Mouse (Mus musculus) heart, postnatal 14 days (tissue): ENCODE data around the gene Dhx58. TPM values are rescaled to one million over a fixed set of nuclear protein-coding genes. Genes with fewer than 3 reads are reported as not detected.
"Not testable (repeated sequence)": the region's sequence is repeated elsewhere in the genome, so short reads cannot be mapped to it uniquely, and the experiment has no call there.

ENCODE experiments used
- DNase-seq, 2 experiments: peaks; one replicate each; pipeline ENCODE4 v3.0.0; 2021 to 2022
- intact Hi-C: fragments of 180-260 bp; cut with DNase I; formaldehyde crosslinking; loops from one replicate; pipeline ENCODE4 v1.15.1; 2025
- total RNA-seq, 2 experiments: library from RNA; stranded (reverse); gene quantifications; 2 replicates each; pipeline ENCODE4 v1.2.3; 2021

Gene Dhx58
- total RNA-seq, 2 experiments from 2014 or later: 0.76 to 1.00 TPM

- intact Hi-C loops: no loop called here
- no peak for DNase-seq
Measured at GRCm38 (mm10) chr11:100659806-100660205, 44.3 kb downstream of the Dhx58 start.

DNA sequence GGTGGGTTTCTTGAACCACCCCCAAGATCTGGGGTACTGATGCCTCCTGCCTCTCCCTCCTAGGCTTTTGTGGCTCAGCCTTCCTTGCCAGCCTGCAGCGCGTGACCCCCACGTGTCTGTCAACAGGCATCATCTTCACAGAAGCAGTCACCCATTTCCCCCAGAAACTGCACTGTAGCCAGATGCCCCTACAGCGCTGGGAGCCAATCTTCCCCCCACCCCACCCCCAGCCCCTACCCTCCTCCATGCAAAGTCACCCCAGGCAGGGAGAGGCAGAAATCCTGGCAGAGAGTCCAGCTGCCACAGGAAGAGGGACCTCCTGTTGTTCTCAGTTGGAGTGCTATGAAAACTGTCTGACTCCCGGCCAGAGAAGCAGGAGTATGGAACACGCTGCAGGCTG is 47.6 kb downstream of the Dhx58 start:
- intact Hi-C loops: no loop called here
- peak in 1 of 2 experiments; percentile 9 for DNase-seq

DNA sequence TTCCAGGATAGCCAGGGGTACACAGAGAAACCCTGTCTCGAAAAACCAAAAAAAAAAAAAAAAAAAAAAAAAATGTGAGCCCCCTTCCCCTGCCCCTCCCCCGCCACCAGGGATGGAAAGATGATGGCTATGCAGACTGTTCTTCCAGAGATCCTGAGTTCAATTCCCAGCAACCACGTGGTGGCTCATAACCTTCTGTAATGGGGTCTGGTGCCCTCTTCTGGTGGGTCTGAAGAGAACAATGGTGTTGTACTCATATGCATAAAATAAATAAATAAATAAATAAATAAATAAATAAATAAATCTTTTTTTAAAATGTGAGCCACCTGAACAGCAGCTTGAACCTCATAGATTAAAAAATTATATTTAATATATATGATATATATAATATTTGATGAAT is 48.5 kb downstream of the Dhx58 start:
- DNase-seq, intact Hi-C loops: not testable (repeated sequence)

DNA sequence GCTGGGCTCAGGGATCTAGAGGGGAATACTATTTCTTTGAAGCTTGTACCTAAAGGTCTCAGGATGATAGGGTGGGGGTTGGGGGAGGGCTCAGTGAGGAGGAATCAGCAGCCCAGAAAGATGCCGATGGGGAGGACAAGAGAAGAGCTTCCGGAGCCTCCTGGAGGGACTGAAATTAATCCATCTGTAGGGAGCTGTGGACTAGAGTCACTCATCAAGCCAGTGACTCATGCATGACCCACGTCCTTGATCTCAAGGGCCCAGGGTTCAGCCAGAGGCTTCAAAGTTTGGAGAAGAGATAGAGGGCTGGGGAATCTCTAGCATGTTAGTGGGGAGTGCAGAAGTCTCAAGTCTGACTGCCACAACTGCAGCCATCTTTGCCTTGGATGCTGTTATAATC is 52.3 kb downstream of the Dhx58 start:
- no peak for DNase-seq
- intact Hi-C loops: loop anchor here (5.0 kb wide), 1 partner anchor 36 kb away; no protein-coding TSS in a partner anchor

DNA sequence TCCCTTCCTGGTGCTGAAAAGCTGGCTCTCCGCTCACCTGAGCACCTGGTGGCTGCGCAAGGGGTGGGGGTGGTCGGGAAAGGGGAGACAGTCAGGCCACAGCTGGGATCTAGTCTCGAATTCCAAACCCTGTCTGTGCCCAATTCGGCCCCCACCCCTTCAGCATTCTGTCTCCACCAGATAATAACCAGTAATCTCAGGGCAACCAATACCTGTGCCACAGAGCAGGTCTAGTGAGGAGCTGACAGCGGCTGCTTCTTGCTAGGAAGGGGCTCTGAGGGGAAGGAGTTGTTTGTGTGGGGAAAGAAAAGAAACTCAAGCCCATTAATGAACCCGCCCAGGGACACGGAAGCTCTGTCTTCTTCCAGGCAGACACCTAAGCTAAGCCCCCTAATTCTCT is 52.9 kb downstream of the Dhx58 start:
- no peak for DNase-seq
- intact Hi-C loops: loop anchor here (5.0 kb wide), 1 partner anchor 36 kb away; no protein-coding TSS in a partner anchor

DNA sequence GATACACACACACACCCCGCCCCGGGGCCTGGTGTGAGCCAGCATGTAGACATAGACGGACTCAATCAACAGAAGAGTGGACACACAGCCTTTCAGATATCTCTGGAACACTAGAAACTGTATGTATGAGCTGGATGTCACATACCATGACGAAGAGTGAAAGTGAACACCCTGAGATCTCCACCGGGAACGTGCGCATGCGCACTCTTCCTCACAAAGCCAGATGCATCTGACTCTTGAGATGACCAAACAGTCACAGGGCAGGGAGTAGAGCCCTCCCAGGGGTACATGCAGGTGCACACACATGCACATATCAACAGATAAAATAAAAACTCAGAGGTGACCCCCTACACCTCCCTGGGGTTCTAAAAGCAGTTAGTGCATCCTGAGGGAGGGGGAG is 55.7 kb downstream of the Dhx58 start:
- no peak for DNase-seq
- intact Hi-C loops: no loop called here

GRCm38 (mm10) chr11:100646265-100646664 is 57.8 kb downstream of the Dhx58 start:
- intact Hi-C loops: no loop called here
- DNase-seq: peak; percentile 23 to 53

Other genes with a start within 250 kb of the Dhx58 start
- gene Klhl11, start 231.5 kb downstream of the Dhx58 start, total RNA-seq: 10 to 100 TPM; 12.2 to 13.4 TPM
- 10 to 100 TPM; 38.9 to 41.2 TPM for gene Acly, start 176.3 kb downstream of the Dhx58 start, total RNA-seq
- under 1 TPM; 0.24 to 0.36 TPM for gene Ttc25, start 158.7 kb downstream of the Dhx58 start, total RNA-seq
- gene Cnp, start 129.4 kb downstream of the Dhx58 start, total RNA-seq: 1 to 10 TPM; 6.2 to 7.6 TPM
- gene Nkiras2, start 85.0 kb downstream of the Dhx58 start, total RNA-seq: 10 to 100 TPM; 53.4 to 55.2 TPM
- gene Dnajc7, start 84.1 kb downstream of the Dhx58 start, total RNA-seq: 100 to 1,000 TPM; 158 TPM
- under 1 TPM; 0.10 to 0.29 TPM for gene Zfp385c, start 11.8 kb downstream of the Dhx58 start, total RNA-seq
- 10 to 100 TPM; 12.9 to 13.7 TPM for gene Kat2a, start 8.2 kb upstream of the Dhx58 start, total RNA-seq
- gene Hspb9, start 9.6 kb upstream of the Dhx58 start, total RNA-seq: not detected
- gene Rab5c, start 33.9 kb upstream of the Dhx58 start, total RNA-seq: 10 to 100 TPM; 70.4 to 74.6 TPM
- not detected for gene Kcnh4, start 55.7 kb upstream of the Dhx58 start, total RNA-seq
- gene Hcrt, start 58.7 kb upstream of the Dhx58 start, total RNA-seq: not detected
- 10 to 100 TPM; 12.7 to 13.3 TPM for gene Ghdc, start 66.7 kb upstream of the Dhx58 start, total RNA-seq
- 10 to 100 TPM; 62.4 to 66.5 TPM for gene Stat5b, start 146.5 kb upstream of the Dhx58 start, total RNA-seq
- 10 to 100 TPM; 28.1 to 28.7 TPM for gene Stat5a, start 155.1 kb upstream of the Dhx58 start, total RNA-seq
- gene Stat3, start 235.3 kb upstream of the Dhx58 start, total RNA-seq: 100 to 1,000 TPM; 103 to 107 TPM